Mouse (Mus musculus): ENCODE data around the gene Tmem138. TPM values are rescaled to one million over a fixed set of nuclear protein-coding genes. Genes with fewer than 3 reads are reported as not detected.

Gene Tmem138
- polyA plus RNA-seq (2012; rRNA removed; ENCODE audit: low replicate concordance) = 3.3 and 3.4 TPM in 2 replicates

GRCm38 (mm10) chr19:10576690-10577561 is at the start of gene Tmem138, which contains the start of gene Cyb561a3:
Gene Tmem138, minus strand, starts transcription at chr19:10577362.
Gene Cyb561a3, plus strand, starts transcription at chr19:10577172.

GRCm38 (mm10) chr19:10605293-10605900 is 28.2 kb upstream of the Tmem138 start, which contains the start of the genes Ddb1 and Tkfc:
Gene Ddb1, plus strand, starts transcription at chr19:10605327.
Gene Tkfc, minus strand, starts transcription at chr19:10605654.

DNA sequence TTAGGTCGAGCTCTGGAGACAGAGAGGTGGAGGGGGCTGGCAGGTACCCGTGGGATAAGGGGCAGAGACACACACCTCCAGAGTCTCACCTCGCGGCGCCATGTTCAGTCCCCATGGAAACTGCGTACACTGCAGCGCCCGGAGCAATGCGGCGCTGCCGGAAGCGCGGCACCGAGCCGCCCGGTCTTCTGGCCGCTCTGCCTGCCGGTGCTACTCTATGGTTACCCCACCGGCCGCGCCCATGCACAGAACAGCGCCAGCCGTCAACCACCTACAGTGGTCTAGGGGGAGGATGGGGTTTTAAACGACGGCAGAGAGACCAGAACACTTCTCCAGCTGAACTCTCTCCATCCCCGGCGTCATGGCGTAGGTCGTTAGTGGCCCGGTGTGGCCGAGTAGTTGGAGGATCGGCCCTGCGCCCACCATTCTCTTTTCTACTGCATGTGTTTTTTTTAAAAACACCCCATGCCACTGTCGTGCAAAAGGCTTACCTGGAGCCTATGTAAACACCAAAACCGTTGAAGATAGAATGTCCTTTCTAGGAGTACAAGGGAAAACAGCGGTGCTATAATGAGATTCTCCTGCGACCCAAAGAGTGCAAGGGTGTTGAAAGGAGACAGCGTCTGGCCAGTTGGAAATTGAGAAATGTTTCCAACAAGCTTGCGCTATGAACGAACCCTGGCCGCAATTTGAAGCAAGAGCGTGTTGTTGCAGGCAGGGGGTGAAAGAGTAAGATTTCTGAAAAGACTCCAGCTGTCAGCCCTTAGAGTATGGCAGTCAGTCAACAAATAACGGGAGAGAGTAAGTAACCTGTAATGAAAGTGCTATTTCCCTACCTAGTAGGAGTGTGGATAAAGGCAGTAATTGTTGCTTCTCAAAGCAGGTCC is 21.3 kb downstream of the Tmem138 start, which contains the start of gene Tmem216:
Tmem216 (minus strand) TSS at position 615 of the 887 bp plus-strand sequence.

GRCm38 (mm10) chr19:10525910-10526309 is 51.3 kb downstream of the Tmem138 start, which contains the start of gene Sdhaf2:
Gene Sdhaf2, minus strand, starts transcription at chr19:10526142.

DNA sequence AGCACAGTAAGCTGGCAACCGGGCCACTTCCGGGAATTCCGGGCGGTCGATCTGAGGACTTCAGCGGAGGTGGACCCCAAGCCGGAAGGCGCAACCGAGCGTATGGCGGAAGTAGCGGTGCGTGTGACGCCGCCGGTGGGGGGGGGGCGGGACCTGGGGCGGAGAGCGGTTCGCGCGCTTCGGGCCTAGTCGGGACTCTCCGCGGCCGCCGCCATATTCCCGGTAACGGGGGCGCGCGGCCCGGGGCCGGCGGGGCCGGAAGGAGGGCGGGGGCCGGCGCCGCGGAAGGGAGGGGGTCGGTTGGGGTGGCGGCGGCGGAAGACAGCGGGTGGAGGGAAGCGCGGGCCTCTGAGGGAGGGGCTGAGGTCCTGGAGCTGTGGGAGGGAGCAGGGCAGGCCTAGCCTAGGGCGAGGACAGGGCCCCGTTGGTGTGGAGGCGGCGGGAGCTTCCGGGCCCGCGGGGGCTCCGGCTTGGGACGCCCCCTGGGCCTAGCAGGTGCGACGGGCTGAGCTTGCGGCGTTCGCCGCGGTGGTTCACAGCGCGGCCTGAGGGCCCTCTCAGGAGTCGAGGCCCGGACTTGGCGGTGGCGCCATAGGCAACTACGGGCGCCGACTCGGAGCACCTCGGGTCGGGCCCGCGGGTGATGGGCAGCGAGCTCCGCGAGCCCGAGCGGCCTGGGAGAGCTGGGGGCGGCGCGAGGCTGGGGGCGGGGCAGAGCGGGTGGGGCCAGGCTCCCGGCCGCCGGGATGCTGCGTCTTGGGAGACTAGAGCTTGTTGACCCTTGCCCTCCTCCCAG is 51.9 kb downstream of the Tmem138 start, which contains the start of gene Cpsf7:
Cpsf7 (plus strand) TSS at position 161 of the 796 bp plus-strand sequence.

Other genes with a start within 250 kb of the Tmem138 start
- 3.0 and 3.9 TPM in 2 replicates for gene Syt7, start 188.3 kb downstream of the Tmem138 start, polyA plus RNA-seq (2012; rRNA removed; ENCODE audit: low replicate concordance)
- gene Lrrc10b, start 119.9 kb downstream of the Tmem138 start, polyA plus RNA-seq (2012; rRNA removed; ENCODE audit: low replicate concordance) = 5.3 and 5.9 TPM in 2 replicates
- gene Ppp1r32, start 94.4 kb downstream of the Tmem138 start, polyA plus RNA-seq (2012; rRNA removed; ENCODE audit: low replicate concordance) = 0.70 and 1.2 TPM in 2 replicates
- 12.5 and 20.9 TPM in 2 replicates for gene Cpsf7, start 52.1 kb downstream of the Tmem138 start, polyA plus RNA-seq (2012; rRNA removed; ENCODE audit: low replicate concordance)
- gene Sdhaf2, start 51.2 kb downstream of the Tmem138 start, polyA plus RNA-seq (2012; rRNA removed; ENCODE audit: low replicate concordance) = 5.4 and 7.1 TPM in 2 replicates
- gene Tmem216, start 21.1 kb downstream of the Tmem138 start, polyA plus RNA-seq (2012; rRNA removed; ENCODE audit: low replicate concordance) = 3.5 and 6.8 TPM in 2 replicates
- gene Cyb561a3, start 190 bp downstream of the Tmem138 start, polyA plus RNA-seq (2012; rRNA removed; ENCODE audit: low replicate concordance) = 28.9 and 29.9 TPM in 2 replicates
- 42.1 and 52.2 TPM in 2 replicates for gene Ddb1, start 28.0 kb upstream of the Tmem138 start, polyA plus RNA-seq (2012; rRNA removed; ENCODE audit: low replicate concordance)
- 242 and 263 TPM in 2 replicates for gene Tkfc, start 28.3 kb upstream of the Tmem138 start, polyA plus RNA-seq (2012; rRNA removed; ENCODE audit: low replicate concordance)
- gene Vwce, start 56.9 kb upstream of the Tmem138 start, polyA plus RNA-seq (2012; rRNA removed; ENCODE audit: low replicate concordance) = 20.3 and 21.3 TPM in 2 replicates
- gene Pga5, start 100.7 kb upstream of the Tmem138 start, polyA plus RNA-seq (2012; rRNA removed; ENCODE audit: low replicate concordance) = 0.27 TPM in 1 of 2 replicates, not detected in the other
- gene Vps37c, start 111.4 kb upstream of the Tmem138 start, polyA plus RNA-seq (2012; rRNA removed; ENCODE audit: low replicate concordance) = 35.7 and 46.3 TPM in 2 replicates
- gene Cd5, start 161.6 kb upstream of the Tmem138 start, polyA plus RNA-seq (2012; rRNA removed; ENCODE audit: low replicate concordance) = 1.0 and 2.7 TPM in 2 replicates